Mouse (Mus musculus): Measurements from ENCODE around the gene Thada. TPM values are rescaled to one million over a fixed set of nuclear protein-coding genes. Genes with fewer than 3 reads are reported as not detected.

Thada gene
- polyA plus RNA-seq, 1 experiment, result 2.2 TPM

DNA sequence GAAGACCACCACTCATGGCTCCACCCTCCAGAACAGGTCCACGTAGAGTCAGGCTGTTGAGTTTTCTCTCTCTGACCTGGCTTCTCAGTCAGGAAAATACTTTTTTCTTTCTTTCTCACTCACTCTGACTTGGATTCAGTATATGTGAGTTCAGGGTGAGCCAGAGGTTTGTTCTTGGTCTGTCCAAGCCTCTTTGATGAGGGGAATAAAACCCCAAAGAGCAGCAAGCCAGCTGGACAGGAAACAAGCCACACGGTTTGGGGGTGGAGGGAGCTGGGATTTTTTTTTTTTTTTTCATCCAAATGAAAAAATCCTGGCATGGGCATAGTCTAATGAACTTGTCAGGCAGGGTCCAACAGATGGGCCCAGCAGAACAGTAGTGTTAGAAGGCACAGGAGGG, 210.2 kb downstream of the Thada start:
- TF ChIP-seq GATA1 (IDR thresholded peaks at IDR 0.05; ENCODE audit: low read length), result no peak

DNA sequence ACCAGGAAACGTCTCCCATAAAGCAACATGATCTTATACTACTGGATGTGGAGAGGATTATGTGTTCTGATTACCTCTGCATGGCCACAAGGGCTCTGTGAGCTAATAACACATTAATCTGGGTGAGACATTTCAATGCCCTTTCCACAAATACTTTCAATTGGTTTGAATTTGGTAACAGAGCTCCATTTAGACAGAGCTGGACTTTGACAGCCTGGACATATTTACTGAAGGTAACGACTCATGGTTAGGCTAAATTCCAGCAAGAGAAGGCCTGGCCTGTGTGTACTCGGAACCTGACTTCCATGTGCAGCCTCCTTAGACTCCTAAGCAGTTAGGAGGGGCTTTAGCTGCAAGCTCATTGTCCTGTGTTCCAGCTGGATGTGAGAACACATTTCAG, 214.6 kb downstream of the Thada start:
- TF ChIP-seq GATA1 (IDR thresholded peaks at IDR 0.05; ENCODE audit: low read length), result no peak

DNA sequence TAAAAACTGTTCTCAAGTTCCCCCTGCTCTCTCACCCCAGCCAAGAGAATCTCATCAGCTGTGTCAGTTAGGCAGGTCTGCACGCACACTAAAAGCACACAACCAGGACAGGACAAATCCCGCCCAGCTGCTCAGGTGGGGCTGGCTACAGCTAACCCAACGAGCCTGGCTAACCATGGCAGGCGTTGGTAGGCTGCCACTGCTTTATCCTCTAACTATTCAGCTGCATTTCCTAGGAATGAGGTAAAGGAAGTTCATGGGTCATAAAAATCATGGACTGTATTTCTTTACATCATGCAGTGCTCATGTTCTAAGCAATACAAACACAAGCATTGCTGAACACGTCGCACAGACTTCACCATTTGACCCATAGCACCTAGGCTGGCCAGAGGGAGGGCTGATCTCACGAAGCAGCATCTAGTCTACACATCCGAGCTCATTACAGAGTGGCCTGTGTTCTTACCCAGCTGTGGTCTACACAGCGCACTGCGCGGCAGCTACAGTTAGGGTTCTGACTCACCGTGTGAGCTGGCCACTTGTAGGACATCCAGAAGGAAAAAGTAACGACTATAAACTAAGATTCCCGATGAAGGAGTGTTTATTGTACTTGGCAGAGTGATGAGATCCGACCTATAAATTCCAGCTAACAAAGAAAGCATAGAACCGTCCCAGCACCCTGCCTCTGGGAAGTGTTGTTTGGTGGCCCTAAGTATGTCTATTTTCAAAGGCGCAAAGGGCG, 221.7 kb downstream of the Thada start:
- no peak for TF ChIP-seq GATA1 (IDR thresholded peaks at IDR 0.05; ENCODE audit: low read length)

GRCm38 (mm10) chr17:84243759-84244158, 222.2 kb downstream of the Thada start:
- TF ChIP-seq GATA1 (IDR thresholded peaks at IDR 0.05; ENCODE audit: low read length), result no peak

GRCm38 (mm10) chr17:84241308-84241957, 224.6 kb downstream of the Thada start:
- TF ChIP-seq GATA1 (IDR thresholded peaks at IDR 0.05; ENCODE audit: low read length), result no peak

GRCm38 (mm10) chr17:84239679-84240292, 226.2 kb downstream of the Thada start:
- no peak for TF ChIP-seq GATA1 (IDR thresholded peaks at IDR 0.05; ENCODE audit: low read length)

- TF ChIP-seq GATA1 (IDR thresholded peaks at IDR 0.05; ENCODE audit: low read length), result no peak
These were observed 227.8 kb downstream of the Thada start for GRCm38 (mm10) chr17:84238174-84238573.

DNA sequence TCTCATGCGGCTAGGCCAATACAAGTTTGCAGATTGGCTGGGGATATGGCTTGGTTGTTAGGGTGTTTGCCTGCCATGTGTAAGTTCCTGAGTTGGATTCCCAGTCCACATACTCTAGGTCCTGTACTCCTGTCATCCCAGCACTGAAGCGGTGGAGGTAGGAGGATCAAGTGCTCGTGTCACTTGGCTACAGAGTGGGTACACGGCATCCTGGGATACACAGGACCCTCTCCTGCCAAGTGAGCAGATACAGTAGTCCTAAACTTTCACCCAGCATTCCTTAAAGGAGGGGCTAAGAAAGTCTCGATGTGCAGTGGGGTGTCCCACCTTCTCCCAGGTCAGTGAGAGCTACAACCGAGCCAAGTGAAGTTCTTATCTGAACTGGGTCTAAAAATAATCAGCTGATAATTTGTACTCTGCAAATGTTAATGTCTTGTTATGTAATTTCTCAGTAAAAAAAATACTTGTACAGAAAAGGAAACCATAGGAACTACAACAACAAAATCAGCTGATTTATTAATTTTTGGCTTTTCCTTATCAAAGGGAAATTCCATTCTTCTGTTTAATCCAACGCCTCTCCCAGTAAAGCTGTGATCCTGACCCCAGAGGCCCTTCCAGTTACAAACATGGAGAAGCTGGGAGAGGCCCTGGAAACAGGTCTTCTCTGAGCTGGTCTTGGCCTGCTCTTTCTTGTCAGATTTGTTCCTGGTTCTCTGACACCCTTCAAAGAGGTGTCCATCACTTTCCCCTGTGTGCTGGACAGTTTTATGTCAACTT, 229.0 kb downstream of the Thada start:
- no peak for TF ChIP-seq GATA1 (IDR thresholded peaks at IDR 0.05; ENCODE audit: low read length)

GRCm38 (mm10) chr17:84235399-84235928, 230.5 kb downstream of the Thada start:
- no peak for TF ChIP-seq GATA1 (IDR thresholded peaks at IDR 0.05; ENCODE audit: low read length)

GRCm38 (mm10) chr17:84233758-84234157, 232.2 kb downstream of the Thada start:
- no peak for TF ChIP-seq GATA1 (IDR thresholded peaks at IDR 0.05; ENCODE audit: low read length)

DNA sequence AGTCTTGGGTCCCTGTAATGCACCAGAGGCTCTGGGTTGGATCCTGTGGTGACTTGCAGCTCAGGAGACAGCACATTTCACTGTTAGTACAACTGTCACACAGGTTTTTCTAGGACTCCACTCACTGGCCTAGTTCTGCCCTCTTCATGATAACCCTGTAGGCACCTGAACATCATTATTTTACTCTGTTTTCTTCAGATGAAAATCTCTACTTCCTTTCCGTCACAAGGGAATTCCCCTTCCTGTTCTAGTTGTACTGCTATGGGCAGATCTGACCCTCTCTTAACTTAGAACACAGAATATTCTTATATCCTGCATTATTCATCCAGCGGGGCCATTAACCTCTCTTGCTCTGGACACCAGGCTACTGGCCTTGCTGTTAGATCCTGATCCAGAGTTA, 234.6 kb downstream of the Thada start:
- no peak for TF ChIP-seq GATA1 (IDR thresholded peaks at IDR 0.05; ENCODE audit: low read length)

DNA sequence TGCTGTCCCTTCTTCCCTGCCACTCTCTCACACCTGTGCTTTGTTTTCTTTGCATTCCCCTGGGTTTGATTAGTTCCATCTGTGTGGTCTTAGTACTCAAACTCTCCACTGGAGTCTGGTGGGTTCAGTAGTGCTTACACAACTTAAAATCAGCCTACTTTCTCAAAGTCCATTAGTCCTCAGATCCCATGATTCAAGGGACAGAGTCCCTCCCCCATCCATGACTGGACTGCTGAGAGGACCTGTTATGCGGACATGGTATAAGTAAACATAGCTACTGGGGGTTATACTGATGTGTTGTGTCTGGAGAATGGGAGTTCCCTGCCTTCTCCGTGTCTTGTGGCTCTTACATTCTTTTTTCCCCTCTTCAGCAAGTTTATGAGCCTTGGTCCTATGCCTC, 237.8 kb downstream of the Thada start:
- no peak for TF ChIP-seq GATA1 (IDR thresholded peaks at IDR 0.05; ENCODE audit: low read length)

- TF ChIP-seq GATA1 (IDR thresholded peaks at IDR 0.05; ENCODE audit: low read length), result no peak
These were observed 239.3 kb downstream of the Thada start for GRCm38 (mm10) chr17:84226681-84227080.

GRCm38 (mm10) chr17:84226231-84226630, 239.8 kb downstream of the Thada start:
- TF ChIP-seq GATA1 (IDR thresholded peaks at IDR 0.05; ENCODE audit: low read length), result no peak

DNA sequence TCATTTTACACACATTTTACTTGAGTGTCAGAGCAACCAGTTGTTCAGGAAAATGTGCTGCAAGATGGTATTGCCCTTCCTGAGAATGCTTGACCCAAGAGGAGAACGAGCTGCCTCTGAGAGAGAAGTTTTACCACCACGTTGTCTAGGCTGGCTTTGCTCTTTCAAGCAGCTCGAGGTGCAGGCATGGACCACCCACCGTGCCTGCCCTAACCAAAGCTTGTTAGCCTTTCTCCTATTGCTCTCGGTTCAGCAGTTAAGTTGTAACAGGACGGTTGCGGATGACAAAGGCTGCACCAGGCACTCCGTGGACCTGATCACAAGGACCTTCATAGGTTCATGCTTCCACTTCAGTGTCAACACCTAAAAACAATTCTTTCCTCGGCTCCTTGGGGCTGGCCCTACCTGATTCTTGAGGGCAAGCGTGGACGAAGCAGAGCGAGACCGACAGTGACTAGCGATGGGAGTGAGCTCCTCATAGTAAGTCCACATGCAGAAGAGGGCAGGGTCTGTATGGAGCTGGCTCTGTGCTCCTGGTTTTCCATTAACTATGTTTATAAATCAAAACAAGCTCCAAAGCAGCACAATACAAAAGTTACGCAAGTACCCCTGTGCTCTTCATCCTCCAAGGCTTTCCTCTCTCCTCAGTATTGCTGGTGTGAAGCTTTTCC, 241.7 kb downstream of the Thada start:
- TF ChIP-seq GATA1 (IDR thresholded peaks at IDR 0.05; ENCODE audit: low read length), result no peak

Data from G1E-ER4 (cell line).